In the genomic region with DNA sequence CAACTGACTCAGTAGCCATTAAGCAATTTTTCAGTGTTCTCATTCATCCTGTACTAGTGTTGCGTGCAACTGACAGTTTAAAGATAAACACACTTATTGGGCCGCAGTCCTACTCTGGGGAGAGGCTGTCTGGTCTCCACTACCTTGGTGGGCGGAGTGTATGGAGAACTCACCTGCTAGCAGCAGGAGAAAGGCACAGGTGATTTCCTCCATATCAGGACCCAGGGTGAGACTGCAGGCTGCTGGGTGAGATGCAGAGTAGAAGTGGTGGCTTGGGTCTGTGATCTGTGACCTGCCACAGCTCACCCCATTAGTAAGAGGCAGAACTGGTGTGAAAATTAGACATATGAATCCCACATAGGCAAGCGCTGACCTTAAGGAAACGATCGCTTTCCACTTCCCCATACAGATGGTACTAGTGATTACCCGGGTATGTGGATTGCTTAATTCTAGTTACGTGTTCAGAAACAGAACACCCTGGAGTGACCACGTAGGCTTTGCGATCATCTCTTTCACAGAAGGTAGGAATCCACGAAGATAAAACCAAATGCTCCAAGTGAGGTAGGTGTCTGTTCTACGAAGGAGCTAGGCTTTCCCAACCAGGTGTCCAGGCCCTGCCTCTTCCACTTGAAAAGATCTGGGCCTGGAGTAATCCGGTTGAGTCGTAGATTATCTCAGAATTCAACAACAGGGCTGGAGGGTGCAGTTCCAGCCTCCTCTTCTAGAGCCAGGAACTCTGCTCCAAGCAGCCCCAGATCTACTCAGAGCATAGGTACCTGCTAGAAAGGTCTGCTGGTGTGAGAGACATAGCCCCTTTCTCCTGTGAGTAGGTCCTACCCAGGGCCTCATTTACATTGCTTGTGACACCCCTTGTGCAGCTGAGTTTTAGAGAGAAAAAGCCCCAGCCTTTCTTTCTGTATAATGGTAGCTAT, we compare ENCODE assay signal across 22 mouse cellular contexts. TPM values are rescaled to one million over a fixed set of nuclear protein-coding genes. Genes with fewer than 3 reads are reported as not detected.
DNase-seq lines count a peak whose midpoint lies in the region; ATAC-seq lines count a peak whose summit lies in the region.
"Had no signal": no experiment of that assay in that cellular context is flagged by ENCODE, and none has a peak within 500 bp of the region (broad histone marks: within the 10 kb centered on the region; RNA-seq: fewer than 3 reads in every experiment).

No protein-coding gene starts in this region.

- DNase-seq in kidney, adult 9 months = no peak
- peak; percentile 89 for DNase-seq in 416B (ENCODE audit: low read depth)
- DNase-seq in adrenal gland, postnatal 10 days = no peak
- DNase-seq in forebrain, embryonic 10.5 days (ENCODE audit: extremely low spot score, low spot score) = no peak
- DNase-seq: adrenal gland, adult 8-10 months; B cell, adult 2 months; cerebellum, adult 11-12 months; cerebellum, adult 9-10 months; cerebellum, postnatal 25 days; gastrocnemius, adult 2 months; gastrocnemius, postnatal 25 days; heart, adult 18-20 months; heart, postnatal 36 days had no signal

- no peak overlapping the region for H3K4me3 ChIP-seq in kidney, embryonic 14.5 days (ENCODE audit: low read length)
- no peak overlapping the region for H3K4me3 ChIP-seq in forebrain, embryonic 10.5 days
- H3K4me3 ChIP-seq: embryonic facial prominence, embryonic 13.5 days; forebrain, embryonic 13.5 days; gastrocnemius, adult 2 months; heart, embryonic 13.5 days; hindbrain, embryonic 15.5 days had no signal

- H3K27me3 ChIP-seq in kidney, embryonic 14.5 days (ENCODE audit: control insufficient read depth, insufficient read depth, low read length) = no peaks in the 10 kb centered on the region
- H3K27me3 ChIP-seq in forebrain, embryonic 10.5 days (ENCODE audit: poor library complexity, severe bottlenecking) = no peaks in the 10 kb centered on the region
- H3K27me3 ChIP-seq: embryonic facial prominence, embryonic 13.5 days; forebrain, embryonic 13.5 days; heart, embryonic 13.5 days; hindbrain, embryonic 15.5 days had no signal

- no peaks in the 10 kb centered on the region for H3K36me3 ChIP-seq in kidney, embryonic 14.5 days (ENCODE audit: control insufficient read depth, insufficient read depth, low read length)
- H3K36me3 ChIP-seq in forebrain, embryonic 10.5 days (replicated peaks) = 0 out of 2 replicates have a peak, but pooled peaks cover 2% of the 10 kb centered on the region
- H3K36me3 ChIP-seq: embryonic facial prominence, embryonic 13.5 days; heart, embryonic 13.5 days; hindbrain, embryonic 15.5 days had no signal

- ATAC-seq in kidney, embryonic 14.5 days (ENCODE audit: low FRiP score, low TSS enrichment) = no peak
- peak; percentile 68 for ATAC-seq in common myeloid progenitor, adult 5-6 weeks (replicated peaks; ENCODE audit: low read depth, poor library complexity, severe bottlenecking)
- ATAC-seq in monocyte, adult 5-6 weeks (replicated peaks; ENCODE audit: insufficient number of reproducible peaks, low FRiP score, low TSS enrichment, poor library complexity, severe bottlenecking) = peak; percentile 50
- ATAC-seq: CD4-positive, CD25-positive, alpha-beta regulatory T cell, adult 4 months; forebrain, embryonic 13.5 days had no signal

- no peak overlapping the region for H3K27ac ChIP-seq in kidney, embryonic 14.5 days (ENCODE audit: low read depth, low read length)
- H3K27ac ChIP-seq in forebrain, embryonic 10.5 days = no peak overlapping the region
- H3K27ac ChIP-seq: embryonic facial prominence, embryonic 13.5 days; forebrain, embryonic 13.5 days; gastrocnemius, adult 2 months; heart, embryonic 13.5 days; hindbrain, embryonic 15.5 days had no signal

- no peaks in the 10 kb centered on the region for H3K4me1 ChIP-seq in kidney, embryonic 14.5 days (ENCODE audit: control insufficient read depth, insufficient read depth, low read length)
- no peaks in the 10 kb centered on the region for H3K4me1 ChIP-seq in forebrain, embryonic 10.5 days
- H3K4me1 ChIP-seq: embryonic facial prominence, embryonic 13.5 days; forebrain, embryonic 13.5 days; hindbrain, embryonic 15.5 days had no signal

- H3K9me3 ChIP-seq in kidney, embryonic 14.5 days (ENCODE audit: control insufficient read depth, low read length) = no peaks in the 10 kb centered on the region
- H3K9me3 ChIP-seq in forebrain, embryonic 10.5 days = no peaks in the 10 kb centered on the region
- H3K9me3 ChIP-seq: embryonic facial prominence, embryonic 13.5 days; forebrain, embryonic 13.5 days; G1E; heart, embryonic 13.5 days; hindbrain, embryonic 15.5 days had no signal

- no peak overlapping the region for H3K9ac ChIP-seq in kidney, embryonic 14.5 days (ENCODE audit: low read depth, low read length)
- H3K9ac ChIP-seq: embryonic facial prominence, embryonic 13.5 days; forebrain, embryonic 13.5 days; heart, embryonic 13.5 days; hindbrain, embryonic 15.5 days had no signal

- WGBS in kidney, embryonic 14.5 days = 87% methylated on average over 14 of the region's 14 CpGs
- 93% methylated on average over 14 of the region's 14 CpGs for WGBS in forebrain, embryonic 10.5 days

- H3K4me2 ChIP-seq in kidney, embryonic 14.5 days (replicated peaks; ENCODE audit: low read depth, low read length) = 0 out of 2 replicates have a peak overlapping the region, but pooled peaks have one; percentile 8
- H3K4me2 ChIP-seq: embryonic facial prominence, embryonic 13.5 days; forebrain, embryonic 13.5 days; heart, embryonic 13.5 days; hindbrain, embryonic 15.5 days had no signal

RNA-seq across cellular contexts. Expression of gene Fxyd4, which starts 1.5 kb away (rescaled TPM):
- 77.7 and 94.8 TPM in 2 replicates for polyA plus RNA-seq in kidney, embryonic 14.5 days (2014; fragmentation: Nextera tagmentation; extraction: Ambion mirVana)
- not detected in 2 replicates for total RNA-seq in common myeloid progenitor, adult 5-6 weeks (2017)
- total RNA-seq in monocyte, adult 5-6 weeks (2017) = not detected in 3 replicates
- total RNA-seq in adrenal gland, postnatal 10 days (2021) = not detected
- polyA plus RNA-seq in forebrain, embryonic 10.5 days (2016; fragmentation: Nextera tagmentation; extraction: Ambion mirVana) = 2.0 and 2.5 TPM in 2 replicates
- total RNA-seq: adrenal gland, adult 8-10 months; G1E; gastrocnemius, adult 2 months; gastrocnemius, postnatal 25 days; heart, adult 18-20 months; heart, postnatal 36 days had no signal
- polyA plus RNA-seq: G1E had no signal

RNA-seq across cellular contexts. Expression of gene Hnrnpf, which starts 35.8 kb away (rescaled TPM):
- 606 and 823 TPM in 2 replicates for polyA plus RNA-seq in kidney, embryonic 14.5 days (2014; fragmentation: Nextera tagmentation; extraction: Ambion mirVana)
- total RNA-seq in common myeloid progenitor, adult 5-6 weeks (2017) = 1,320 and 1,371 TPM in 2 replicates
- total RNA-seq in monocyte, adult 5-6 weeks (2017) = 1,228 to 1,583 TPM (median 1,384 TPM) in 3 replicates
- total RNA-seq in adrenal gland, postnatal 10 days (2021) = 100 to 1,000 TPM; 424 to 432 TPM
- polyA plus RNA-seq in forebrain, embryonic 10.5 days (2016; fragmentation: Nextera tagmentation; extraction: Ambion mirVana) = 890 and 940 TPM in 2 replicates
